Mouse (Mus musculus): ENCODE data around the gene Adamts4. TPM values are rescaled to one million over a fixed set of nuclear protein-coding genes. Genes with fewer than 3 reads are reported as not detected.
"Not testable (repeated sequence)": the region's sequence is repeated elsewhere in the genome, so short reads cannot be mapped to it uniquely, and the experiment has no call there.

Adamts4 gene
- polyA plus RNA-seq, 1 experiment = 2.6 TPM

GRCm38 (mm10) chr1:171279012-171279705 lies 28.9 kb downstream of the Adamts4 start:
- no peak for DNase-seq (ENCODE audit: low read depth)

GRCm38 (mm10) chr1:171279721-171280120 lies 29.5 kb downstream of the Adamts4 start:
- DNase-seq (ENCODE audit: low read depth) = no peak

DNA sequence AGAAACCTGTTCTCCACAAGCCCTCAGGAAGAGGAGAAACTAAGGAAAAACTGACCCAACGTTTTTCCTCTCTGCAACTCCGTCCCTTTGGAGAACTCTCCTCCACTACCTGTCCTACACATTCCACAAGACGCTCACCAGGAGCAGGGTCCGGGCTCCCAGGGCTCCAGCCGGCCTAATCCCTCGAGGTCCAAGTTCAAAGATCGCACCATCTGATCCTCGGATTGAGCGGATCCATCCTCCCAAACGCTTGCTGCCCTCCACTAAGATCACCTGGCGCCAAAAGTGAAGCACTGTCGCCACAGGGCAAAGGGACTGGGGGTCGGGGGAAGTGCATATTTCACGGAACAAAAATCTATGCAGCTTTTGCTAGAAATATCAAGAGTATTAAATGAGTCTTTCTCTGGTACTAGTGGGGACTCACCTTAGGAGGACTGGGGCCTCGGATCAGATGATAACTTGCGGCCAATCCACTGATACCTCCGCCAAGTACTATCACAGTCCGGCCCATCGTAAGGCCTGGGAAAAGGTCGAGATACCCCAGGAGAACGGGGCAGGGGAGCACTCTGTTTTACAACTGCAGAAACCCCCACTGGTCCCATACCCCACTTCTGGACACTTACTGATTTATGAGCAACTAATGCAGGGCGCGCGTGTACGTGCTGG lies 30.2 kb downstream of the Adamts4 start:
- DNase-seq (ENCODE audit: low read depth) = no peak

DNA sequence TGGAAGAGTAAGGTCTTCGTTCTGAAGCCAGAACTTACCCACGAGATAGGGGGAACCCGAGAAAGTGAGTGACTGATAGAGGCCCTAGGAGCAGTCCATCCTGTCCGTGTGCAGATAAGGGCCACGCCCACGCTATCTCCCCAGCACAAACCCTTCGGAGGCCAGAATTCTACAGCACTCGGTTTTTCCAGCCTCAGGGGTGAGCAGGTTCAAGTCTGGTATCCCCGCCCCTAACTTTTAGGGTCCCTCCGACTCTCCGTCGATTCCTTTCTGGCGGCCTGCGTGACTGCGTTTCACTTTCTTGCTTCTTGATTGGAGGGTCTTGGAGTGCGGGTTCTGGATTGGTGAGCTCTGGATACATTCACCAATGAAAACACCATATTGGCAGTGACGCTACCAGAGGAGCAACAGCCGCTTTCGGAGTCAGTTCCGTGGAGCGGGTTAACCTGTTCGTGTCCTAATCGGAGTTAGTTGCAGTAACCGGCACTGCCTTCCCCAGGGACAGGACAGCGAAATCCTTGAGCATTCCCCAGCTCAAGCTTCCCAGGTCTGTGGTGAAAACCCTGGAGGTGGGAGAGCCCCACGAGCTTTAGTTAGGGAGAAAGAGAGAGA lies 30.8 kb downstream of the Adamts4 start, which contains the start of gene Ppox:
Gene Ppox (minus strand): TSS at position 271 of the 612 bp plus-strand sequence.
- DNase-seq (ENCODE audit: low read depth) = peak; percentile 97

GRCm38 (mm10) chr1:171281528-171281923 lies 31.3 kb downstream of the Adamts4 start:
- DNase-seq (ENCODE audit: low read depth) = no peak

DNA sequence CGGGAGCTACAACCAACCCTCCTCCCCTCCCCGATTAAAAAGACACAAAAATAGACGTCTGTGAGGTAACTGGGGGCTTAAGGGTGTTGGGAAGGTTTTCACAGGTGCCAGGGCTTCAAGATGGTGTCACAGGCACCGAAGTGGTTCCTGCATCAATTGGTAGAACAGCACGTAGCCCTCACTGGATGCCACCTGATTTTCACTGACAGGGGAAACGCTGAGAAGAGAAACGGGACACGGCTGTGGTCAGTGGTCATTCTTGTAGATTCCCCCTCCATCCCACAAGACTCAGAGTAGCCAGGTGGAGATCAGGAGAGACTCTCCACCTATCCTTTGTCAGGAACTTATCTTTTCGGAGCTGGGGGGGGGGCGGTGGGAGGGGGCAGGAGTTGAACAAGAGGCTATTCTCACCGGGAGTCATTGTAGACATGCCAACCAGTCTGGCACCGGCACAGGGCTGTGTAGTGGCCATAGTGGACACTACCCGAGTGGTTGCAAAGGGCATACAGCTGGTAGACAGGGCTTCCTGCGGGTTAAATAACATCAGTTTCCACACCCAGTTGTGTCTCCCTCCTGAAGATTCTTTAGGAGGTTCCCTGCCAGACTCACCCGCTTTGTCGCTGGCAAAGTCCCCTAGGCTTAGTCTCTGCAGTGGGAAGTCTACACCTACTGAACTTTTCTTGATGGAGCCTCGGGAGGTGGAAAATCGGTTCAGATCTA lies 32.0 kb downstream of the Adamts4 start:
- no peak for DNase-seq (ENCODE audit: low read depth)

DNA sequence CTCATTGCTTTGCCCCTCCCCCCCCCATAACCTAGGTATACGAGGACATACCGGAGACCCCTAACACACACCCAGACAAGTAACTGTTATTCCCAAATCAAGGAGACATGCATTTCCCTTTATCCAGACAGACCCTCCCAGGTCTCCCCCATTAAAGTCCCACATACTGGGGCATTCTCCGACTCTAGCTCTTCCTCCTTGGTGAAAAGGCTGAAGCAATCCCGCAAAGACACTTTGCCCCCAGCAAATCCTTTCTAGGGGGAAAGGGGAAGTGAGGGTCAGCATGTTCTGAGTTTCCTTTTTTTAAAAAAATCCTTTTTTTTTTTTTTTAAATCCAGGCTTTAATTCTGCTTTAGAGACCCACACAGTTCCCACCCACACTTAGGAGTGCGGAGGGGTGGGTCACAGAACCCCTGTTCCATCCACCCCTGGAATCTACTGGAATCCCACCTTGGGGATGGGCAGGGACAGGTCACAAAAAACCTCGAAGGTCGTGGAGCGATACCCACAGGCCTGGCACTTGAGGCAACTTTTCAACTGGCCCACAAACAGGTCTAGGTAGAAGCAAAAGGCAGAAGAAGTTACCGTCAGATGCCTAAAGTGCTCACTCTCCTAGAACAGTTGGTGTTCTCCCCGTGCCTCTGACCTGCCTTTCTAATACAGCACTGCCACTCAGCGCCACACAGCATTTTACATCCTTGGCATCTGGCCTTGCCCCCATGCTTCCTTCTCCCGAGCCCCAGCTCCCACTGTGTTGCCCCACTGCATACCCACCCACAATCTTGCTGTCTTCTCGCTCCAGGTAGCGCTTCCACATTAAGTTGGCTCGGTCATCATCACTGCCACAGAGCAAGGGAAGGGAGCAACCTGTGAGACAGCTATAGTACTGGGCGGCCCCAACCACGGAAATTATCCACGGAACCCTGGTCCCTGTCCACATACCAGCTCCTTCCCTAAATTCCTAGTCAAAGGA lies 33.3 kb downstream of the Adamts4 start:
- no peak for DNase-seq (ENCODE audit: low read depth)

GRCm38 (mm10) chr1:171284491-171284890 lies 34.3 kb downstream of the Adamts4 start:
- DNase-seq (ENCODE audit: low read depth) = no peak

- DNase-seq (ENCODE audit: low read depth) = no peak
Measured at GRCm38 (mm10) chr1:171285096-171285892, 35.1 kb downstream of the Adamts4 start.

- no peak for DNase-seq (ENCODE audit: low read depth)
Measured at GRCm38 (mm10) chr1:171286517-171286916, 36.3 kb downstream of the Adamts4 start.

DNA sequence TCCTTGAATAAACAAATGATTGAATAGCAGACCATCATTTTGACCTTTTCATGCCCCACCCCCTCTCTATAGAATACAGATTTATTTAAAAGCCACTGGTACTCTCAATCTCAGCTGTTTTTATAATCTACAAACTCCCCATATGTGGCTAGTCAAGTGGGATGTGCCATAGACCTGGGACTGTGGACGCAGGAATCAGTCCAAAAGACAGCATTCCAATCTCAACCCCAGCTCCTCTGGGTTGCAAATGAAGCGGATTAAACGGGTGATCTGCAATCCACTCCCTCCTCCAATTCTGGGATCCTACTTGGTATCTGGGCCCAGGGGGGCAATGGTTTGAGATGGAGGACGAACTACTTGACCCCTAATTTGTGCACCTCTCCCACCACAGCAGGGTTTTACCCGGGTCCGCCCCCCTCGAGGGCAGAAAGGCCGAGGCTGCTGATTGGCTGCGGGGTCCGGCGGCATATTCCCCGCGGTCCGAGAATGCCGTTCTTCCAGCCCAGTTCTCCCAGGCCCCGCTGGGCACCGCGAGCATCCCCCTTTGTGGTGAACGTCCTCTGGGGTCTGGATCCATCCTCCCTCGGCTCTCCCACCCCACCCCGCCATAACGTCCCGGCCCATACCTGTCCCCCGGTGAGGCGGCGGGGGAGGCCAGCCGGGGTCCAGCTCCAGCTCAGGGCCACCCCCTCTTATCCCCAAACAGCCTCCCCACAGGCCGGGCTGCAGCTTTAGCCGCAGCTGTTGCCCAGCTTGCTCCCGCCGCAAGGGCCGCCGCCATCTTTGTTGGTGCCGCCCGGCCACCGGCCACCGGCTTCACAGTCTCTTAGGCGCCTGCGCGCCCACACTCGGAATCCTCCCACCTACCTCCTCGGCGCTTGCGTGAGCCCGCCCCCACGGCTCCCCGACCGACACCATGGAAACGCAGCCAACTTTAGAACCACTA lies 37.2 kb downstream of the Adamts4 start, which contains the start of gene Usp21:
Gene Usp21 (minus strand): TSS at position 856 of the 946 bp plus-strand sequence.
- DNase-seq (ENCODE audit: low read depth) = no peak

- no peak for DNase-seq (ENCODE audit: low read depth)
Measured at GRCm38 (mm10) chr1:171288328-171288727, 38.1 kb downstream of the Adamts4 start.

DNA sequence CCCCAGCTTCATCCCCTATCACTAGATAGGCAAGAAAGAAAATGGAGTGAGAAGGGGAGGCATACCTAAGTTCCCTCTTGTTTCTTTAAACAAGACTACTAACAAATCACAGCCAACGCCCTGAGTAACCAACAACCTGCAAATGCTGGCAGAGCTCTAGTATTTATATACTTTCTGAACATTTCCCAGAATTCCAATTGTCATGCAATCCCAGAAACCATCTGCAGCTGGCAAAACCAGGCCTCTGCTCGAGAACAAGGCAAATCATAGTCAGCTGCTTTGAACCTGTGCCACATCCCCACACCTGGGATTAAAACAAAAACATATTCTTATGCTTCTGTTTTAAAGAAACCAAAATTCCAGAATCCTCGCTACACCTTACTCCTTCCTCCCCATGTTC lies 43.1 kb downstream of the Adamts4 start:
- DNase-seq (ENCODE audit: low read depth) = no peak

DNA sequence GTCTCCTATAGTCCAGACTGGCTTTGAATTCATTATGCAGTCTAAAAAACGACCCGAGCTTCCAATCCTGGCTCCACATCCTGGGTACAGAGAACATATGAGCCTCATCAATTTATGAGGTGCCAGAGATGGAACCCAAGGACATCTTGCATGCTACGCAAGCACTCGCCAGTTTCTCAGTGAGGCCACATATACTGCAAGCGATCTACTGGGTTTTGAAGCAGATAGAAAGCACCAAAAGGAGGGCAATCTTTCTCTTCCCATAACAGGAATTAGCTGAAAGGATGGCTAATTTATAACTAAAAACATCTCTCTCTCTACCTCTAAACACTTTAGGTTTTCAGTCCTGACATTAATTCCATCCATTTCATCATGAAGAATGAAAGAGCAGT lies 43.7 kb downstream of the Adamts4 start:
- no peak for DNase-seq (ENCODE audit: low read depth)

DNA sequence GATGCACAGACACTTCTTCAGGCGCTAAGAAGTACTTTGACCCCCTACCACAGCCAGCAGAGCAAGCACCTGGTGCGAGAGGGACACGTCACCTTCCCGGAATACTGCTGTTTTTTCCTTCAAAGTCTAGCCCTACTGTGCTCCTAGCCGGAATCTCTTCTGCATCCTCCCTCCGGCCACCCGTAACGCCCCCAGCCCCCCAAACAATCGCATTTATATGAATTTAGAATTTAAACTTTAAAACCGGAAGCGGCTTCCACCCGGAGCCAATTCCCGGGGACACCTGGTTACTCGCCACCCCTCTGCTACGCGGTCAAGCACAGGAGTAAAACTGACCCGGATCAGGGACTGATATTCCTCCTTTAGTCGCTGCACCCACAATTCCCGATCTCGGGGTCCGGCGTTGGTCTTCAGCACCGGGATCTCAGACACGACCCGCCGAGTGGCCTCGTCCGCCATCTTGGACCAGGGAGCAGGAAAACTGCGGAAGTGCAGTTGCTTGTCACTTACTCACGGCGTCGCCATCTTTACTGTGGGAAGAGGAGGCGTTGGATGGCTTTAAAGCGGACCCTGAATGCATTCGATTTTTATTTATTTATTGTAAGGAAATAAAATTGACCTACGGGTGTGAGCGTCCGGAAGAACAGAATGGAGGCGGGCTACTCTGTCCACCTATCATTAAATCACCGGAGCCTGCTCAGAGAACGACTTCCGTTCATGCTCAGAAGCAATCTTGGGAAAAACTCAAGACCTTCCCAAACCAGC lies 44.3 kb downstream of the Adamts4 start, which contains the start of gene Ufc1:
Gene Ufc1 (minus strand): TSS at position 727 of the 765 bp plus-strand sequence.
- no peak for DNase-seq (ENCODE audit: low read depth)

- DNase-seq (ENCODE audit: low read depth) = no peak
Measured at GRCm38 (mm10) chr1:171295063-171295402, 44.8 kb downstream of the Adamts4 start.

- no peak for DNase-seq (ENCODE audit: low read depth)
Measured at GRCm38 (mm10) chr1:171298226-171298625, 48.0 kb downstream of the Adamts4 start.

- not testable (repeated sequence) for DNase-seq (ENCODE audit: low read depth)
Measured at GRCm38 (mm10) chr1:171306157-171306556, 55.9 kb downstream of the Adamts4 start.
